Mouse (Mus musculus) frontal cortex, postnatal 14 days (tissue): Measurements from ENCODE around the gene Rap2a.

Source experiments
- DNase-seq, 2 experiments: peaks; one replicate each; pipeline ENCODE4 v3.0.0; 2022; ENCODE audit warnings: low spot score in 2 of 2

Gene Rap2a

GRCm38 (mm10) chr14:120477982-120478568 lies at the start of gene Rap2a:
Rap2a (plus strand) TSS chr14:120478444.
- DNase-seq: peak; percentile 96

- no peak for DNase-seq
These were observed 49.7 kb upstream of the Rap2a start for GRCm38 (mm10) chr14:120428497-120428896.

GRCm38 (mm10) chr14:120432773-120433172 lies 45.5 kb upstream of the Rap2a start:
- DNase-seq: no peak

GRCm38 (mm10) chr14:120433931-120434398 lies 44.3 kb upstream of the Rap2a start:
- DNase-seq: no peak

GRCm38 (mm10) chr14:120434831-120435230 lies 43.4 kb upstream of the Rap2a start:
- no peak for DNase-seq

DNA sequence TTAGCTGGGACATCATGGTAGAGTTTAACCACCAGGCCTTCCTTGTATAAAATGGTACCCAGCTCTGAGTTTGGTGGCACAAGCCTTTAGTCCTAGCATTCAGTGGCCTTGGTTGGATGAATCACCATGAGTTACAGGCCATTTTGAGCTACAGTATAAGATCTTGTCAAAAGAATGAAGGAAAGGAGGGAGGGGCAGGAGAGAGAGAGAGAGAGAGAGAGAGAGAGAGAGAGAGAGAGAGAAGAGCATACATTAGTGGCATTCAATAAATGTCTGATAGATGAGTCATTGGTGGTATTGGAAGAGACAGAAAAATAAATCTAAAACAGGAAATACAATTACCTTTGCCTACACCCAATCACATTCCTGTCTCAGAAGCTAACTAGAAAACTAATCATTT lies 37.5 kb upstream of the Rap2a start:
- DNase-seq: no peak

DNA sequence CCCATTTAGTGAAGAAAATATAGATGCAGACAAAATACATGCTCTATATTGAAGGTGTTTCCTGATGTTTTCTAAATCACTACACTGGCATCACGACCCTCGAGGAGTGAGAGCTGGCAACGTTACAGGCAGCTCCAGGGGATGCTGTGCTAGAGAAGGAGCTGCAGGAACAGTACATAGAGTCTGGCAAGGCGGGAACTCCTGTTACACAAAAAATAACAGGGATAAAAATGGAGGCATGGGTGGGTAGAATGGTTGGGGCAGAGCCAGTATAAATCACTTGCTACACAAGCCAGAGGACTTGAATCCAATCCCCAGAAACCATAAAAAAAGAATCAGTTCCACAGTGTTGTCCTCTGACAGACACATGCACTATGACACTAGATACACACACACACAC lies 37.0 kb upstream of the Rap2a start:
- no peak for DNase-seq

GRCm38 (mm10) chr14:120441836-120442235 lies 36.4 kb upstream of the Rap2a start:
- DNase-seq: no peak

GRCm38 (mm10) chr14:120454221-120454620 lies 24.0 kb upstream of the Rap2a start:
- no peak for DNase-seq

DNA sequence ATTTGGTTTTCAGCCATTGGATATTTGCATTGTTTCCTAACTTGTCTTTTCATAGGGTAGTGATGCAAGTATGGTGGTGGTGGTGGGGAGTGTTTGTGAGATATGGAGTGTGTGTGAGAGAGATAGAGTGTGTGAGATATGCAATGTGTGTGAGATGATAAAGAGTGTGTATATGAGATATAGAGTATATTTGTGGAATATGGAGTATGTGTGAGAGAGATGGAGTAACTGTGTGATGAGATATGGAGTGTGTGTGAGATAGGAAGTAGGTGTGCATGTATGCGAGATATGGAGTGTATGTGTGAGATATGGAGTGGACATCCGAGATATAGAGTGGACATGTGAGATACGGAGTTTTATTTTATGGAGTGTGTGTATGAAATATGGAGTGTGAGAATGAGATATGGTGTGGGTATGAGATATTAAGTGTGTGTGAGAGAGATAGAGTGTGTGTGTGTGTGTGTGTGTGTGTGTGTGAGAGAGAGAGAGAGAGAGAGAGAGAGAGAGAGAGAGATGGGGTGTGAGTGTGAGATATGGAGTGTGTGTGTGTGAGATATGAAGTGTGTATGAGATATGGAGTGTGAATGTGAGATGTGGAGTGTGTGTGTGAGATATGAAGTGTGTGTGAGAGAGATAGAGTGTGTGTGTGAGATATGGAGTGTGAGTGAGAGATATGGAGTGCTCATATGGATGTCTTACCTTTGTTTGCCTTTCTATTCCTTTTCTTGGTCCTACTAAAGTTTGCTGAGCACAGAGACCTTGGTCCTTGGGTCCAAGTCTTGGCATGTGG lies 14.1 kb upstream of the Rap2a start:
- no peak for DNase-seq

DNA sequence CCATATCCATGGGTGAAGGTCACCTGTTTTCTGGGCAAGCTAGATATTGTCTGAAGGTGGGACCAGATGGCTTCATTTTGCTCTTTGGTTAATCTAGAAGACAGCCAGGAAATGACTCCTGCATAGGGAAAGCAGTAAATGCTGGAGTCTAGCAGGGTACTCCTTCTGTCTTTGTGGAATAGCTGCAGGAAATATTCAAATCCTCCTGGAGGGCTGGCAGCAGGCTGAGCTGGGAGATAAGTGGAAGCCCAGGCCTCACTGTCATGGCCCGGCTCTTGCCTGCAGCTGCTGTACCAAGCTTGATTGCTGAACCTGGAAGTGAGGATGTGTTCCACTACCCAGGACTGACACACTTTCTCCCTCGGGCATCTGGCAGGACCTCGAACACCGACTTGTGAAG lies 11.4 kb upstream of the Rap2a start:
- DNase-seq: no peak

GRCm38 (mm10) chr14:120469126-120469790 lies 9.0 kb upstream of the Rap2a start:
- DNase-seq: no peak

- DNase-seq: no peak
These were observed 2.0 kb upstream of the Rap2a start for GRCm38 (mm10) chr14:120476186-120476697.

GRCm38 (mm10) chr14:120477288-120477981 lies 809 bp upstream of the Rap2a start:
- DNase-seq: peak; percentile 98

DNA sequence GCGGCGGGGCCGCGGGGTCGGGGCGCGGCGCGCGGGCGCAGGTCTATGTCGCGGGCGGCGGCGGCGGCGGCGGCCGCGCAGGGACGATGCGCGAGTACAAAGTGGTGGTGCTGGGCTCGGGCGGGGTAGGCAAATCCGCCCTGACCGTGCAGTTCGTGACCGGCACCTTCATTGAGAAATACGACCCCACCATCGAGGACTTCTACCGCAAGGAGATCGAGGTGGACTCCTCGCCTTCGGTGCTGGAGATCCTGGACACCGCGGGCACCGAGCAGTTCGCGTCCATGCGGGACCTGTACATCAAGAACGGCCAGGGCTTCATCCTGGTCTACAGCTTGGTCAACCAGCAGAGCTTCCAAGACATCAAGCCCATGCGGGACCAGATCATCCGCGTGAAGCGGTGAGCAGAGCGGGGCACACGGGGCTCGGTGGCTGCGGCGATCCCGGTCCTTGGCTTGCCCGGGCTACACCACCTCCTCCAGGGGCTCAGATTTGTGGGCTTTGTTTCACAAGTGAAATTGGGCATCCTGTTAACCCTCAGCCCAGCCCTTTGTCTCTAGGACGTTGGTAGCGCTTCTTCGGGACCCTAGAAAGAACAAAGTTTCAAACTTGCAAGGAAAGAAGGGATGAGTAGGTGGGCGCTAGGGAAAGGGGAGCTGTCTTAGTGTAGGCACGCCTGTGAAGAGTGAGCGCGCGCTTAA lies 547 bp downstream of the Rap2a start:
- DNase-seq: peak; percentile 40 to 46

GRCm38 (mm10) chr14:120480341-120480900 lies 2.2 kb downstream of the Rap2a start:
- DNase-seq: no peak

GRCm38 (mm10) chr14:120480927-120481326 lies 2.7 kb downstream of the Rap2a start:
- DNase-seq: no peak

DNA sequence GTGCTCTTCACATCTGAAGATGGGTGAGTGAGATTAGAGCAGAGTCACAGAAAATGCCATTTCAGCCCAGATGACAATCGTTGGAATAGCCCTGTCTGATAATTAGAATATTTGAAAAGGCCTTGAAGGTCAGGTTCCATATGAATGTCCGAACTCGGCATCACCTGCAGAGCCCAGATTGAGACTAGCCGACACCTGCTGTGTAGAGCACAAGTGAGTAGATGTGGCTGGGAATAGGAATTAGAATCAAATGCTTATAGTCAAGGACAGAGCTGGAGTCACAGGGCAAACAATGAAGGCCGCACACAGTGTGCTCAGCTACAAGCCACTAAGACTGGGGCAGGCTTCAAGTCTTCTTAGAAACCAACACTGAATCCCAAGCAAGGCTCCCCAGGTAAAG lies 6.3 kb downstream of the Rap2a start:
- no peak for DNase-seq

- DNase-seq: no peak
These were observed 18.0 kb downstream of the Rap2a start for GRCm38 (mm10) chr14:120496284-120496683.

DNA sequence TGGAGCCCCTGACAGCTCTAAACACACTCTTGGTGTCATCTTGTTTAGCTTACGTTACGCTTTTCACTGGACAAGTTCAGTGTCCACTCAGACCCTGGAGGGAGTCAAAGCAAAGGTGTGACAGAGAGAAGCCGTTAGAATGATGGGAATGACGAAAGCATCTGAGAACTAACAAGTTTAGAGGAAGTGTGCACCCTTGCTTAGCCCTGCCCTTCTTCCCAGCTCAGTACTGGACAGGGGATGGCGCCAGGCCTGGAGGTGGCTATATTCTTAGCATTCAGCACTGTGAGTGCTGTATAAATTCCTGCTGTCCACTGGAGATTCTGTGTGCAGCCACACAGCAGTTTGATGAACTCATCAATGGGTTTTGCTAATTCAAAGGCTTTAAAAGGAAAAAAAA lies 18.6 kb downstream of the Rap2a start:
- no peak for DNase-seq

- no peak for DNase-seq
These were observed 20.9 kb downstream of the Rap2a start for GRCm38 (mm10) chr14:120499096-120499495.
